Mouse (Mus musculus) A20 (cell line): Measurements from ENCODE around the gene Lclat1.
A peak's percentile ranks its signal among the peaks of the same experiment; 100 is the strongest.

Experiments
- DNase-seq: peaks from one replicate; pipeline ENCODE4 v3.0.0-alpha.2; 2011; ENCODE audit warnings: low read depth, low spot score

Lclat1 gene

DNA sequence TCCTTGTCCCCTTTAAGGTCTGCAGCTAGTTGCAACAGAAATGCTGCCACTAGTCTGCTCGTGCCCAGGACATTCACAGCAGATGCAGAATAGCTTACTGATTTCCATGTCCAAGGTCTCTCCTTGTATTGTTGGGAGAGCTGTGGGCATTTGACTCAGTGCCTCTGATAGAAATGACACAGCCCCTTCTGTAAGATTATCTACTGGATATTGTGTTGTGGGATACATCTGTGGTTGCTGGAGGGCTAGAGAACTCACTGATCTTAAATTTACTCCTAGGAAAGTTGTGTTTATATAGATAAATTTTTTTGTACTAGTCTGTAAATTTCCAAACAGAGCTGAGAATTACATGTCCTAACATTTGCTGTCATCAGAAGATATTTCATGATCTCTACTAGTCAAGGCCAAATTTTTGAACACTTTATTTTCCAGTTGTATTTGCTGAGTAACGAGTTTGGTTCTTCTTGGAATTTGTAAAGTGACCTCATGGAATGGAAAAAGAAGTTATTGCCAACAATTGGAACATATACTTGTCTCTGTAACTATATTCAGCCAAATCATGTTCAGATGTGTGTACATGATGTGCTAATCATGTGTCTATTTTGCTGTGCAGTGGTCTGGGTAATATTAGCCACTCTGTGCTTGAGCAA, 87.4 kb downstream of the Lclat1 start:
- DNase-seq: no peak

DNA sequence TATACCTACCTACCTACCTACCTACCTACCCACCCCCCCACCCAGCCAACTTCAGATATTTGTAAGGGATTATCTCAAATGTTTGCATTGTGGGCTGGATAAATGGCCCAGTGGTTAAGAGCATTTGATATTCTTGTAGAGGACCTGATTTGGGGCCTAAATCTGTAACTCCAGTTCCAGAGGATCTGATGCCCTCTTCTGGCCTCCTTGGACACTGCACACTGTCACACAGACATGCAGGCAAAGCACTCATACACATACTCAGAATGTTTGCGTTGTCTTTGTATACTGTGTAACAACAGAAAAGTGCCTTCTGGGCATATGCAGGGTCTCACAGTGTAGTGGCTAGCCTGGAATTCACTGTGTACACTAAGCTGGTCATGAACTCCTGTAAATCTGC, 88.4 kb downstream of the Lclat1 start:
- peak; percentile 65 for DNase-seq

DNA sequence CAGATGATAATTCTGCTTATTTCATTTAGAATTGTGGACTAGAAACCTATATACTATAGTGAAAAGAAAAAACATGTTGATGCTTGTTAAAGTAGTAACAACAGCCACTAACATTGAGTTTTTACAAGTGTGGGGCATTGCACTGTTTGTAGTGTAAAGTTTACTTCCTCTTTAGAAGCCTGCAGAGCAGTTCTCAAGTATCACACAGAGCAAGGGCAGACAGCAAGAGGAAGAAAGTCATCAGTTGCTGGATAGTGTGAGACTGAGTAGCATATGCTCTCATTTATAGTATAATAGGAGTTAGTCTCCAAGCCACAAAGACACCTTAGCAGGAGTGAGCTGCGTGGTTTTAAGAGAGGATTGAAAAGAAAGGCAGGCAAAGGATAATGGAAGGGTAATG, 89.9 kb downstream of the Lclat1 start:
- peak; percentile 52 for DNase-seq

DNA sequence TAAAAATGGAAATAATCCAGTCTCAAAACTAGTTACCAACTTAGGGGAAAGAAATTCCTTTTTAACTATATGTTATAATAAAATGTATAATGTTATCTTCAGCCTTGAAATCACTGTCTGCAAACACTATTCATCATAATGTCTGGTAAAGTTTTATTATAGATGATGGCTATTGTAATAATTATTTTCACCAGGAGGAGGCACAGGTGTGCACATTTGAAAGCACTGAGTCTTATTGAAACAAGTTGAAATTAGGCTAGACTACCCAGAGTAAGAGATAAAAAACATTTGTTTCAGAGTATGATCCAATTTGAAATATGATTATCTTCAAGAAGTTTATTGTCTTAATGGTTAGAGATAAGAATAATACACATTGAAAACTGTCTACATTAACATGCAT, 91.6 kb downstream of the Lclat1 start:
- peak; percentile 41 for DNase-seq

DNA sequence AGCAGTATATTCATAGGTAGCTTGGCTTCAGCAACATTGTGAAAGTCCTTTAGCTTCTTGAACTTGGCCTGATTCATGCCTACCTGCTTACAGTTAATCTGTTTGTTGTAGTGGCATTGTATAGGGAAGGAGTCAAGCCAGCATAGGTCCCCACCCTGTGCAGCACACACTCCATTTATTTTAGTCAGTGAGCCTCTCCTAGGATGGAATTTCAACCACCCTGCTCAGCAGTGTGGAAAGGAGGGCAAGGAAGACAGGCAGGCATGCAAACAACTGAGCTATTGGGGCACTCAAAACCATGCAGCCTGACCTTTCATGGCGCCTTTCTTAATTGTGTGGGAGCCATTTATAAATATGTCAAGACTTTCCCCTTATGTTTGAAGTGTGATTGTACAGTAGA, 92.6 kb downstream of the Lclat1 start:
- DNase-seq: no peak

DNA sequence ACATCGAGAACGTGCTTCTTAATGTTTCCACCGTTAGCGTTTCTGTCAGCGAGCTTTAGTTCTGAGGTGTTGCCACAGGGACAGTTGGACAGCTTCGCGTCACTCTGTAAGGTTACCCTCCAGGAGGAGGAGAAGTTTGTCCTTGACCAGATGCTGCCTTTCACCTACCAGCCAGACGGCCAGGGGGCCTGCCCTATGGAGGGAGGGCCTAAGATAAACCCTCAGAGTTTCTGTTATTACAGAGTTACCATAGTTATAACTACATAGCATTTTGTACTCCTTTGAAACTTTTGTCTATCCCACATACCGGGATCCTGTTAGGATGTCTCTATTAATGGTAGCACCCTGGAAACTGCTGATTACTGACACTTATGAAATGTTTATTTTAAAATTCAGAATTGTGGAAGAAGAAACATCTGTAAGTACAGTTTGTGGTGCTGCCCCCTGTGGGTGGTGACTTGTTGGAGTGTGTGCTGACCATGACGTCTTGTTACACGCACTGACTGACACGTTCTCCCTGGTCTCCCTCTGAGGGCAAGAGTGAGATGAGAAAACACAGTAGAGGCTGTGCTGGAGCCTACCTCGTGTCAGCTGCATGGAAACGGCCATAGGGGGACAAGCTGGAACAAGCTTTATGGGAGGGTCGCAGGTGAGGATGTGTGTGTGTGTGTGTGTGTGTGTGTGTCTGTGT, 96.0 kb downstream of the Lclat1 start:
- DNase-seq: no peak

DNA sequence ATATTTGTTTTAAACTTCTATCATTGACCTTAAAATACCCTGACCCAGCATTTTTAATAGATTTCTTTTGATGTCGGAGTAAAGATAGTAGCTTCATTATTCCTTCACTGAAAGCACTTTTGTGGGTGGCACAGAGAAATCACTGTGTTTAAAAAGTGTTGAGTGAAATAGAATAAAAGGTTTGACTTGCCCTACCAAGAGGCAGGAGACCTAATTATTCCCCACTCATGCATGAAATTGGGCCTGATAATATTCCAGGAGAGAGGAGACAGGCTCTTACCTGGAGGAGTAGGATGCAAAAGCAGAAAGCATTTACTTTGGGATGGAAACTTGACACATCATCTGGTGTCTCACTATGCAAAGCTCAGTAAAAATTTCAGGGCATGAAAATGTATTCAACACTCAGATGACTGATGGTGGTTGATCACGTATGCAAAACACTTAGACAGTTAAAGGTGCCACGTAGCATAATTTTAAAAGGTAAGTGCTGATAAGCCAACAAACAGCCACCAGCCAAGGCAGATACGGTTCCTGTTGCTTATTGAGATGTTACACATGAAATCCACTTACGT, 103.3 kb downstream of the Lclat1 start:
- no peak for DNase-seq

DNA sequence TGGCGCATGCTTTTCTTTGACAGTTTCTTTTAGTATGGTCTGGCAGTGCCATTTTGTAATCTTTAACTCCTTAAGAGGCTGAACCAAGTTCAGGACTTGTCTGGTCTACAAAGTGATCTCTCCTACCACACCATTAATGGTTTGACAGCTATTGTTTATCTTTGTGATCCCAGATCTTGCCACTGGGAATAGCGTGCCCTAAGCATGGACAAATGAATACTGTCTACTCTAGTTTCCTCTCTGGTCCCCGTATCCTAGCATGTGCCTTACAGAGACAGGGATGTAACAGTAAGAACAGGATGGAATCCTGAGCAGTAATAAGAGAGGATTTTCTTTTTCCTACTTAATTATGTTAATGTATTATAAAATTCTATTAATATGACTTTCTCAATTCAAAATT, 105.0 kb downstream of the Lclat1 start:
- no peak for DNase-seq

DNA sequence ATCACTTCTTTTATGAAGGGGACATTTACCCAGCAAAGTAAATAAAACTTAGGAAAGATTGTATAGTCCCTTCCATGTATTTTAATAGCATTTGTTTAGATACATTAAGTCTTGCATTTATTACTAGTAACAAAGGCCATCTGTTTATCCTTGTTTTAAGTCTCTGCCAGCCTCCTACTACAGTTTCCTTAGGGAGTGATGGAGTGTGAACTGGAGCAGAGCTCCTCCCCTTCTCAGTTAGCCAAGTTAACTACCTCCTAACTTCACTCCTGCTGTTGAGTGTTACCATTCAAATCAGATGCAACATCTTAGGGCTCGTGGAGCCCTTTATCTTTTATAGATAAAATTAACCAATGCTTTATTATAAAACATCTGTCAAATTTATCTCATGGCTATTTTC, 105.4 kb downstream of the Lclat1 start:
- no peak for DNase-seq

DNA sequence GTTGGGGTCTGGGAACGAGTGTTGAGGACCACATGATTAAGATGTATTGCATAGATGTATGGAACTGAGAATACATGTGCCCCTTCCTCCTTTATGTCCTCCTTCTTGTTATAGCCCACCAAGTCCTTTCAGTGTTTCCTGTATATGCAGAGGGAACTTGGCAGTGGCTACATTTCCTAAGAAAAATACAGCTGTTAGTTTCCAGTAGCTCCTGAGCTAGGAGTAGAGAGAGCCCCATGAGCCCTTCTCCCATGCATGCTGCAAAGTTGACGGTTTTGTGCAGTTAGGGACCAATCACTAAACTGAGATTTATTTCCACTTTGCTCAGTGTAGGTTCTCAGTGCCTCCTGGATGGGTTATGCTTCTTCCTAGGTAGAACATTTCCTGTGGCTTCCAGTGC, 105.9 kb downstream of the Lclat1 start:
- no peak for DNase-seq

DNA sequence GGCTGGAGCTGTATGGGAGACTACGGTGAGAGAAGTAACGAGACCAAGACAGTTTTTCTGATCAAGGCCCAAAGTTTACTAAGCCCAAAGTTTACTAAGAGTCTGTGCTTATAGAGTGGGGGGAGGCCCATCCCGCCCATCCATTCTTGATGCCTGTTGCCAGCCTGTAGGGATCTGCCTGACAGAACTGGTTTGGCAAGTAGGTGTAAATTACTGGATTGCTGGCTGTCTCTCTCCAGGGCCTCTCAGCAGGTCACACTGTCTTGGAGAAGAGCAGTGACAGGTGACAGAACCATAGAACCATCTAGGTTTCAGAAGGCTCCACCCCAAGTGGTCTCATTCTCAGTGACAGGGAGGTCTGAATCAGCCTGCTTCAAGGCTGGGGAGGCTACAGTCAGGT, 109.5 kb downstream of the Lclat1 start:
- DNase-seq: no peak

DNA sequence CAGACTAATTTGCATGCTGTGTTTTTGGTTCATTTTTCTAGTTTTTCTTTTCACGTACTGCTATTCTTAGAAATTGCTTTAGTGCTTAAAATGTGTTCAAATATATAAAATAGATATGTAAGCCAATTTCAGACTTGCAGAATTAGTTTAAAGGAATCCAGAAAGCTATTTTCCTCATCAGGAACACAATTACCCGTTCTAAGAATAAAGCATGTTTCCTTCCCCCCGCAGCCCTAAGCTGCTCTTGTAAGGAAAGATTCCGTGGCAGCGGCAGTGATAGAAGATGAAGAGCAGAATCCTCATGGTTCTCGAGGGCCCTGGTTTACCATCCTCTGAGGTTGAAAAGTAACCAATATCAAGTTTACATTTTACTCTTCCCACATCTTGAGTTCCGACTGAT, 113.0 kb downstream of the Lclat1 start:
- no peak for DNase-seq

DNA sequence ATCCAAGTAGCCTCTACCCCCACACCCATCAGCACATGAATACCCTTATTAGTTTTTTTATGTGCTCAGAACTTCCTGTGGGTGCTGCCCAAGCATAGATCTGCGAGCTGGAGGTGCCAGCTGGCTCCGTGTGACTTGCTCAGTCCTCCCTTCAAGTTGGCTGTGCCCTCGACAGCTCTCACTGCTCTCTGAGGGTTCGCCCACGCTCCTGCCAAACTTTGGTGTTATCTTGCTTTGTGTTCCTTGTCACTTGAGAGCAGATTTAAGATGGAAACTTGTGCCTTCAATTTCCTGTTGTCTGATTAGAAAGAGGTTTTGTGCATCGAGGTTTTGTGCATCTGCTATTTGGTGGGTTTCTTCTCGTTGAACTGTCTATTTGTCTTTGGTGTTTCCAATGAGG, 114.3 kb downstream of the Lclat1 start:
- no peak for DNase-seq

DNA sequence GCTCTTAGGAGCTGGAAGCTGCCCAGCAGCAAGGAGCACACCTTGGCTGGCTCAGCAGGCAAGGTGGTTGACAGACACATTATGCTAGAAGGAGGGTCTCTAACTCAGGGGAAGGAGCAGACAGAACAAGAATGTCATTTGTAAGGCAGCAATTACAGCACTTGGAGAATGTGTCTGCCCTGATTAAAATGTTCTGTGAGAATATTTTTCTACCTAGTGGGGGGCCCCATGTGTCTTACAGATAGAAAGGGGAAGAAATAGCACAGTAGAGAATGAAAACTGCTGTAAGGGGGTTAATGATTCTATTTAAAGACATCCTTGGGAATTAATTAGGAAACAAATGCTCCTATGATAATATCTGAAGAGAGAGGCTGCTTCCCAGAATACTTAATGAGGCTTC, 117.7 kb downstream of the Lclat1 start:
- no peak for DNase-seq

DNA sequence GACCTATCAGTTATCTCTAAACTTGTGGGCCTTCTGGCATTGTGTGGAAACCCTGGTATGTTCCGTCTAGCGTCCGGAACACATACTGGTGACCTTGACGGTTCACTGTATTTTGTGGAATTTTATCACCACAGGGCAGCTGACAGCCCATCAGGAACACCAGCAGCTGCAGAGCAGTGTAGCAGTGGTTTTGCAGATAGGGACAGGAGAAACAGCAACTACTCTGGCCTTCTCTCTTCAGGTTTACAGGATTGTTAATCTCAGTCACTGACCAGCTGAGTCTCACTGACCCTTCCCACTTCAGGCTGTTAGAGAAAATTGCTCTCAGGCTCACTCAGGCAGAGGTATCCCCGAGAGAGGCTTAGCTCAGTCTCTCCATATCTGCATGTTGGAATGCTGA, 118.2 kb downstream of the Lclat1 start:
- DNase-seq: no peak

DNA sequence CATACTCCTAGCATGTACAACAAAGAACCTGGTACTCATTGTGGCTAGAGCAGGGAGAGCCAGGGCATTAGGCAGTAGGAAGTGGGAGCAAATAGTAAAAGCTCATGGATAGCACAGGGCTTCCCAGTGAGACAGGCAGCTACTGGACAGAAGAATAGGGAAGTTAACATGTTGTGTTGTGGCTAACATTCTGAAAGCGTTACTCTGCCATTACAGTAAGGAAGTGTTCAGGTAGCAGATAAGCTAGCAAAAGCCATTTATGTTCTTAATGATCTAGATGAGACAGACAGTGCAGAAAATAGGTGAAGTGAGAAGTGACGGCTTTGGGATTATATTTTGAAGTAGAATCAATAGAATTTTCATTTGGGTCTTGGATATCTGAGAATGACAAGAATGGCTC, 118.8 kb downstream of the Lclat1 start:
- no peak for DNase-seq

DNA sequence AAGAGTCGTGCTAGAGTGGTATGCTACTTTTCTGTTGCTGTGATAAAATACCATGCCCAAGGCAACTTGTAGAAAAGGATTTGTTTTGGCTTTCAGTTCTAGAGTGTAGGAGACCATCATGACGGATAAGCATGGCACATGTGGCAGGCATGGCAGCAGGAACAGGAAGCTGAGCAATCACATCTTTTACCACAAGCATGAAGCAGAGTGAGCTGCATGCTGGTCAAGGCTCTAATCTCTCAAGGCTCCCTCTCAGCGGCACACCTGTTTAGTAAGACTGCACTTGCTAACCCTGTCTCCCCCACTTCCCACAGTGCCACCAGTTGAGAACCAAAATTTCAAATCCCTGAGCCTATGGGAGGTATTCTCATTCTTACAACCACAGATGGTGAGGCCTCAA, 119.6 kb downstream of the Lclat1 start:
- DNase-seq: no peak

DNA sequence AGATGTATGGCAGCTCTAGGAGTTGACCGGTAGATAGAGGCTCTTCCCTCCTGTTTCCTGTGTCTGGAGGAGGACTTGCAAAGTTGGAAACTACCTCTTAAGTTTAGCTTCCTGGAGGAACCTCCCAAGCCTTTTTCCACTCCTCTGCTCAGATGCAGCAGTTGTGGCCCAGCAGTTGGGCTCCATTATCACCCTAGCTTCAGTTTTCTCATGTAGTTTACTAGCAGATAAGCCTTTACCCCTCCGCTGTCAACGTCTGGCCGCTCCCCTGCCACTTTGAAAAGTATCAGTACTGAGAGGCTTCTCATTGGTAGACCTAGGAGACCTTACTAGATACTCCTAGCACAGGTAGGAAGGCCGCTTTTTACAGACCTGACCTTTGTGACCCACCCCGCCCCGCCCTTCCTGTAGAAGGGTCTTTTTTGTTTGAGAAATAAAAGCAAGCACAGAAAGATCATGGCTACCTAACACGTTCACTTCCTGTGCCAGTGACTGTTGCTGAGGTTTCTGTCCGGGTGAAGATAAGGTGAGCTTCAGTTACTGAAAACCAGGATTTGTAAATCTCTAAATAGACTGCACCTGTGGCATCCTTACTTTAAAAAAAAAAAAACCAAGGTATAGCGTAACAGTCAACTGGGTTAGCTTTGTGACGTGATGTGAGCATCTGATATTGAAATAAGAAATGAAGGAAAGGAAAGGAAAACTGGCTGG, 121.8 kb downstream of the Lclat1 start:
- DNase-seq: no peak

DNA sequence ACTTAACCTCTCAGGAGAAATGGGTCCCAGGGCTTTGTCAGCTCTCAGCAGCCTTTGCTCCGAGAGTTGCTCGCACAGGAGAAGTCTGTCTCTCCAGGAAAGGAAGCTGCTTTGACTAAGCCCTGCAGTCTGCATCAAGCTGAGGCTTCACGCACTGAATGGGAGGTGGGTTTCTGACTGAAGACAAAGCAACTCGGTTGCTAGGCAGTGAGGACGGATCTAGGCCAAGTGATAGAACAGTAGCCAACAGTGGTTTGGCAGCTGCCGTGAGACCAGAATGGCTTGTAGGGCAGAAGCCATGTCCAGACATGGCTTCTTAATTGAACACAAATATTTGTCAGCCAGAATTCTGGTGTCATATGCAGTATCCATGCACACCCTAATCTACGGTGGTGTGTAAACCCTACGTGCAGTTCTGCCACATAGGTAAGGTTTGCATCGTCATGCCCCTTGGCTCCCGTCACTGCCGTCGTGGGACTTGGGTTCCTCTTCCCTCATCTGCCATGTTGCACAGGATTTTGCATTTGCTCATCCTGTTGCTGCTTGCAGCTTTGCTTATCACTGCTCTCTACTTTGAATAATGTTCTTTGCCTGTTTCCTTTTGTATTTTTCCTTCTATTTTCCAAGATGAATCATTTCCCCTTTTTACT, 122.7 kb downstream of the Lclat1 start:
- DNase-seq: no peak

DNA sequence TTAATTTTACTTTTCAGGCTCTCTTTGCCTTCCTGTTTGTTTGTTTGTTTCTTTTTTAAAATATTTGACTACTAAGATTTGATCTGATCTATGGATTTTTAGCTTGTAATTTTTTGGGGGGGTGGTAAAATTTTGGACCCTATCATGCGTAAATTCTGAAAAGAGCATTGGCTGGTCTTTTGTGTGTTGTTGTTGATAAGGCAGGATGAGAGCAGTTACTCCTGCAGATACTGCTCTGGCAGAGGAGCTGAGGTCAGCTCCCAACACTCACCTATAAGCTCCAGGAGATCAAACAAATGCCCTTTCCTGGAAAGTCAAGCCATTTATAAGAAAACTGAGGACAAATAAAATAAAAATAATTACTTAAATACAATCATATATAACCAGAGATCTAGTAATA, 123.6 kb downstream of the Lclat1 start:
- no peak for DNase-seq

DNA sequence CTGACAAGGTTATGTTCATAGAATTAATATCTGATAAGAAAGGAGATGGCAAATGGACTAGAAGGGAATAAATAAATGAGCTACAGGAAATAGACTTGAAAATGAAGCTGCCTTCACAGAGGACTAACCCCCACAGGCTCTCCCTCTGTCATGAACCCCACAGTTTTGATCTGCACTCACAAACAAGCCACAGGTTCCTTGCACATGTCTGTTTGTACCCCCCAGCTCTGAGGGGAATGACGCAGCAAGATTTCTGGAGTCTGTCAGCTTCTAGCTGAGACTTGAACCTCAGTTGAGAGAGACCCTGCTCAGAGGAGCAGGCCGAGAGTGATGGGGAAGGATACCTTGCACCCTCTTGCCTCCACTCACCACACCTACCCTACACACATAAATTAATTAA, 124.8 kb downstream of the Lclat1 start:
- no peak for DNase-seq

DNA sequence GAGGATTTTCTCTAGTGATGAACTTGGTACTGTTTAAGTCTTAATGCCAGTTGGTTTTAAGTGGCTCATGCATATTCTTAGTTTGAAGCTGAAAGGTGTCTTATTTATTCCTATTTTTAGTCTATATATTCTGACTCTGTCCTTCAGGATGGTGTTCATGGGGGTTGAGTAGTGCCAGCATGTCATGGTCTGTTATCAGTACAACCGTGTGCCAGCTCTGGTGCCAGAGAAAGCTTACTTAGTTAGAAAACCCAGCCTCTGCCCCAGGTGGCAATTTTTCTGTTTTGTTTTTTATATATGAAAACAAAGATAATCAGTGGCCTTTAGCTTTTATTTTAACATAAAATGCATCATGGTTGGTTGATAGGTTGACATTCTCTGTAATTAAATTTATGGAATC, 126.2 kb downstream of the Lclat1 start:
- DNase-seq: no peak
